Mouse (Mus musculus): Measurements from ENCODE around the gene Phf19. TPM values are rescaled to one million over a fixed set of nuclear protein-coding genes. Genes with fewer than 3 reads are reported as not detected.

The Phf19 gene
- polyA plus RNA-seq, 1 experiment from 2014 or later = 22.2 TPM

DNA sequence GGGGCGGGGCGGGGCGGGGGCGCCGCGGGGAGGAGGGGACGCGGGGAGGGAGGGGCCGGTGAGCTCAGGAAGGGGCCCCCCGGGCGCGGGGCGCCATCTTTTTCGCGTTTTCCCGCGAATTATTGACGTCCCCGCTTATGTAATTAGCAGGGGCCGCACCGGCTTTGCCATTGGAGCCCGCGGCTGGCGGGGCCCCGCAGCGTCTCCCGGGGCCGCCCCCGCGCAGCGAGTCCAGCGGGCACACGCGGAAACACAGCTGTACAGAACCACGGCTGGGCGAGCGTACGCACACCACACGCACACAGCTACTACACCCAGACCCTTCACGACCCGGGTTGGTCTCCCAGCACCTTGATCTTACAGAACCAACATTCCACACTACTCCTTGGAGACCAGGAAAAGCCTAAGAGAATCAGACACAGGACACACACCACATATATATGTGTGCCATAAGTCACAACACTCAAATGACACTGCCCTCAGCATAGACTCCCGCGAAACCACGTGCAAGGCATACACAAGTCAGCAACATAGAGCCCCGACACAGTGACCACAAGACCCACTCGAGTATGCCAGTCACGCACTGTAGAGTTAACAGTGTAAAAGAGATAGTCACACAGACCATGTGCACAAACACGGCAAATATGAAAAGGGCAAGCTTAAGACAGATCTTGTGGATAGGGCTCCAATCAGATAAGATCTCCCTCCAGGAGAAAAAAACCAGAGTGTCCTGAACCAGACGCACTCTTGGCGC, 420 bp upstream of the Phf19 start:
- Histone ChIP-seq H3K36me3 (ENCODE audit: insufficient read depth, low read length) (0 out of 2 replicates have a peak, but pooled peaks cover 4% of the 10 kb centered on the region), H3K4me3 (ENCODE audit: low read length) (peak overlapping the region; percentile 76), H3K27me3 (ENCODE audit: insufficient read depth, low read length) (no peaks in the 10 kb centered on the region; the same call in 1 of the 2 replicates), H3K9me3 (ENCODE audit: low read length) (no peaks in the 10 kb centered on the region), H3K4me1 (ENCODE audit: insufficient read depth, low read length) (peaks cover 20% of the 10 kb centered on the region), H3K4me2 (replicated peaks; ENCODE audit: low read depth, low read length) (peak overlapping the region; percentile 99), H3K9ac (replicated peaks; ENCODE audit: low read length) (peak overlapping the region; percentile 81), H3K27ac (ENCODE audit: low read length) (peak overlapping the region; percentile 76; the same call in 1 of the 2 replicates)
- ATAC-seq (ENCODE audit: low FRiP score, low TSS enrichment) = peak; percentile 76
- WGBS = 3% methylated on average over 37 of the region's 50 CpGs

GRCm38 (mm10) chr2:34912613-34913012, 1.2 kb downstream of the Phf19 start:
- Histone ChIP-seq H3K9me3 (ENCODE audit: low read length) (no peaks in the 10 kb centered on the region), H3K27me3 (ENCODE audit: insufficient read depth, low read length) (no peaks in the 10 kb centered on the region; the same call in 1 of the 2 replicates), H3K4me1 (ENCODE audit: insufficient read depth, low read length) (peaks cover 20% of the 10 kb centered on the region), H3K4me2 (replicated peaks; ENCODE audit: low read depth, low read length) (peak overlapping the region; percentile 99), H3K36me3 (ENCODE audit: insufficient read depth, low read length) (0 out of 2 replicates have a peak, but pooled peaks cover 4% of the 10 kb centered on the region), H3K27ac (ENCODE audit: low read length) (peak overlapping the region; percentile 79), H3K9ac (replicated peaks; ENCODE audit: low read length) (peak overlapping the region; percentile 81), H3K4me3 (ENCODE audit: low read length) (peak overlapping the region; percentile 76)
- 0 out of 2 replicates have a peak, but pooled peaks have one; percentile 6 for ATAC-seq (ENCODE audit: low FRiP score, low TSS enrichment)
- 25% methylated on average over 7 of the region's 7 CpGs for WGBS

GRCm38 (mm10) chr2:34911871-34912270, 2.0 kb downstream of the Phf19 start:
- 0 out of 2 replicates have a peak, but pooled peaks cover 4% of the 10 kb centered on the region for H3K36me3 ChIP-seq (ENCODE audit: insufficient read depth, low read length)
- H3K4me2 ChIP-seq (replicated peaks; ENCODE audit: low read depth, low read length) = peak overlapping the region; percentile 99
- 62% methylated on average over 5 of the region's 5 CpGs for WGBS
- no peaks in the 10 kb centered on the region for H3K9me3 ChIP-seq (ENCODE audit: low read length)
- no peak for ATAC-seq (ENCODE audit: low FRiP score, low TSS enrichment)
- peak overlapping the region; percentile 76 for H3K4me3 ChIP-seq (ENCODE audit: low read length)
- H3K27me3 ChIP-seq (ENCODE audit: insufficient read depth, low read length) = no peaks in the 10 kb centered on the region; the same call in 1 of the 2 replicates
- H3K4me1 ChIP-seq (ENCODE audit: insufficient read depth, low read length) = peaks cover 20% of the 10 kb centered on the region
- H3K9ac ChIP-seq (replicated peaks; ENCODE audit: low read length) = no peak overlapping the region
- no peak overlapping the region for H3K27ac ChIP-seq (ENCODE audit: low read length)

- H3K4me3 ChIP-seq (ENCODE audit: low read length) = no peak overlapping the region
- 91% methylated on average over 4 of the region's 4 CpGs for WGBS
- no peak for ATAC-seq (ENCODE audit: low FRiP score, low TSS enrichment)
- H3K9ac ChIP-seq (replicated peaks; ENCODE audit: low read length) = no peak overlapping the region
- H3K36me3 ChIP-seq (ENCODE audit: insufficient read depth, low read length) = 0 out of 2 replicates have a peak, but pooled peaks cover 4% of the 10 kb centered on the region
- H3K4me1 ChIP-seq (ENCODE audit: insufficient read depth, low read length) = peaks cover 15% of the 10 kb centered on the region
- H3K27me3 ChIP-seq (ENCODE audit: insufficient read depth, low read length) = no peaks in the 10 kb centered on the region; the same call in 1 of the 2 replicates
- H3K9me3 ChIP-seq (ENCODE audit: low read length) = no peaks in the 10 kb centered on the region
- H3K4me2 ChIP-seq (replicated peaks; ENCODE audit: low read depth, low read length) = no peak overlapping the region
- no peak overlapping the region for H3K27ac ChIP-seq (ENCODE audit: low read length)
Measured at GRCm38 (mm10) chr2:34909719-34910118, 4.1 kb downstream of the Phf19 start.

GRCm38 (mm10) chr2:34906861-34907604, 6.8 kb downstream of the Phf19 start:
- Histone ChIP-seq H3K36me3 (ENCODE audit: insufficient read depth, low read length) (peaks cover 10% of the 10 kb centered on the region; the same call in 1 of the 2 replicates), H3K4me3 (ENCODE audit: low read length) (no peak overlapping the region), H3K4me1 (ENCODE audit: insufficient read depth, low read length) (peaks cover 3% of the 10 kb centered on the region; the same call in 1 of the 2 replicates), H3K9me3 (ENCODE audit: low read length) (no peaks in the 10 kb centered on the region), H3K9ac (replicated peaks; ENCODE audit: low read length) (no peak overlapping the region), H3K27ac (ENCODE audit: low read length) (no peak overlapping the region), H3K27me3 (ENCODE audit: insufficient read depth, low read length) (no peaks in the 10 kb centered on the region; the same call in 1 of the 2 replicates), H3K4me2 (replicated peaks; ENCODE audit: low read depth, low read length) (no peak overlapping the region)
- ATAC-seq (ENCODE audit: low FRiP score, low TSS enrichment) = no peak
- WGBS = 44% methylated on average over 12 of the region's 12 CpGs

GRCm38 (mm10) chr2:34906426-34906825, 7.4 kb downstream of the Phf19 start:
- 63% methylated on average over 6 of the region's 6 CpGs for WGBS
- Histone ChIP-seq H3K9ac (replicated peaks; ENCODE audit: low read length) (no peak overlapping the region), H3K27ac (ENCODE audit: low read length) (no peak overlapping the region), H3K9me3 (ENCODE audit: low read length) (no peaks in the 10 kb centered on the region), H3K4me2 (replicated peaks; ENCODE audit: low read depth, low read length) (no peak overlapping the region), H3K27me3 (ENCODE audit: insufficient read depth, low read length) (no peaks in the 10 kb centered on the region), H3K36me3 (ENCODE audit: insufficient read depth, low read length) (peaks cover 13% of the 10 kb centered on the region; the same call in 1 of the 2 replicates), H3K4me3 (ENCODE audit: low read length) (no peak overlapping the region), H3K4me1 (ENCODE audit: insufficient read depth, low read length) (peaks cover 3% of the 10 kb centered on the region; the same call in 1 of the 2 replicates)
- ATAC-seq (ENCODE audit: low FRiP score, low TSS enrichment) = no peak

GRCm38 (mm10) chr2:34904849-34905542, 8.8 kb downstream of the Phf19 start:
- no peaks in the 10 kb centered on the region for H3K27me3 ChIP-seq (ENCODE audit: insufficient read depth, low read length)
- ATAC-seq (ENCODE audit: low FRiP score, low TSS enrichment) = peak; percentile 96
- peak overlapping the region; percentile 61 for H3K4me2 ChIP-seq (replicated peaks; ENCODE audit: low read depth, low read length)
- peaks cover 13% of the 10 kb centered on the region; the same call in 1 of the 2 replicates for H3K36me3 ChIP-seq (ENCODE audit: insufficient read depth, low read length)
- peak overlapping the region; percentile 49 for H3K9ac ChIP-seq (replicated peaks; ENCODE audit: low read length)
- H3K4me1 ChIP-seq (ENCODE audit: insufficient read depth, low read length) = peaks cover 3% of the 10 kb centered on the region; the same call in 1 of the 2 replicates
- H3K27ac ChIP-seq (ENCODE audit: low read length) = 0 out of 2 replicates have a peak overlapping the region, but pooled peaks have one; percentile 9
- no peaks in the 10 kb centered on the region for H3K9me3 ChIP-seq (ENCODE audit: low read length)
- peak overlapping the region; percentile 36 for H3K4me3 ChIP-seq (ENCODE audit: low read length)
- WGBS = 1% methylated on average over 34 of the region's 34 CpGs

- no peaks in the 10 kb centered on the region for H3K27me3 ChIP-seq (ENCODE audit: insufficient read depth, low read length)
- H3K9me3 ChIP-seq (ENCODE audit: low read length) = no peaks in the 10 kb centered on the region
- no peak overlapping the region for H3K9ac ChIP-seq (replicated peaks; ENCODE audit: low read length)
- H3K36me3 ChIP-seq (ENCODE audit: insufficient read depth, low read length) = peaks cover 11% of the 10 kb centered on the region; the same call in 1 of the 2 replicates
- no peak overlapping the region for H3K4me2 ChIP-seq (replicated peaks; ENCODE audit: low read depth, low read length)
- no peak overlapping the region for H3K4me3 ChIP-seq (ENCODE audit: low read length)
- H3K4me1 ChIP-seq (ENCODE audit: insufficient read depth, low read length) = peaks cover 3% of the 10 kb centered on the region; the same call in 1 of the 2 replicates
- no peak for ATAC-seq (ENCODE audit: low FRiP score, low TSS enrichment)
- 73% methylated on average over 4 of the region's 4 CpGs for WGBS
- H3K27ac ChIP-seq (ENCODE audit: low read length) = no peak overlapping the region
Measured at GRCm38 (mm10) chr2:34903652-34904405, 10.0 kb downstream of the Phf19 start.

Measured in kidney, embryonic 16.5 days (tissue).